Mouse (Mus musculus): Measurements from ENCODE around the gene Ttc3. TPM values are rescaled to one million over a fixed set of nuclear protein-coding genes. Genes with fewer than 3 reads are reported as not detected.

The Ttc3 gene
- polyA plus RNA-seq (2011; ENCODE audit: insufficient read depth, insufficient read length, low read depth, missing spikeins), result 149 and 152 TPM in 2 replicates

DNA sequence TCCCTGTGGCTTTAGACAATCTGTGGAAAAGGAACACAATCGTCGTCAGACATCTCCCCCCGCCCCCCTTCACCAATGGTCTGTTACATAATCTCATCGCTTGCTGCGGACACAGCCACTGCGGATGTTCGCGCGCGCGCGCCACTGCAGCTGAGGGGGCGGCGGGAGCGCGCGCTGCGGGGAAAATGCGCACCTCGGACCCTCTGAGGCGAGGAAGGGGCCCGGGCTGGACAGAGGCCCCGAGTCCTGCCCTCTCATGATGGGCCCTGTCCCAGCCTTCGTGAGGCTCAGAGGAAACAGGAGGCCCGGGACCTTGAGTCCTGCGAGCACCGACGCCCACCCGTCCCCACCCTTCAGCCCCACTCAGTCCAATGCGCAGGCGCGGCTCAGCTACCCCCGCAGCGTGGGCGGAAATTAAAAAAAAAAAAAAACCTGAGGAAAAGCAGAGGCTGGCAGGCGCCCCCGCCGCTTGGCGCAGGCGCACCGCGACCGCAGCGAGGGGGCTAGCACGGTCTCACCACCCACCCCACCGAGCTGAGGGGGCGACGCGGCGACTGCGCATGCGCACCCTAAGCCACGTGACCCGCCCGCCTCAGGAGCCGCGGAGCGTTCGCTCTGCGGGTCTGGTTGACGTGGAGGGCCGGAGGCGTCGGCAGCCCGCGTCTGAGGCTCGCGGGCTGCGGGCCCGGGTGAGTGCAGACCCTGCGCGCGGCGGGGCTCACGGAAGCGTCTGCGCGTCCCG lies at the start of gene Ttc3:
TSS of gene Ttc3 (plus strand) at position 446 of the 742 bp plus-strand sequence.
- Histone ChIP-seq H3K9ac (ENCODE audit: low read depth, poor library complexity, severe bottlenecking) (peak within 1 kb of the TSS; percentile 88), H3K9me3 (replicated peaks; ENCODE audit: control insufficient read depth, insufficient read depth, low read length, poor library complexity, severe bottlenecking) (no peaks in the 10 kb centered on the region), H3K4me1 (ENCODE audit: control insufficient read depth, insufficient read depth, low read length) (no peaks in the 10 kb centered on the region), H3K27ac (ENCODE audit: insufficient read depth, low read length) (no peak within 1 kb of the TSS), H3K36me3 (ENCODE audit: control insufficient read depth, insufficient read depth, low read length, poor library complexity, severe bottlenecking) (no peaks in the 10 kb centered on the region), H3K4me3 (ENCODE audit: low read depth, low read length) (peak within 1 kb of the TSS; percentile 87), H3K27me3 (ENCODE audit: control insufficient read depth, insufficient read depth, low read length, poor library complexity, severe bottlenecking) (no peaks in the 10 kb centered on the region)
- TF ChIP-seq POLR2A (IDR thresholded peaks at IDR 0.05; ENCODE audit: insufficient read depth, low read length) (peak; percentile 18), CTCF (IDR thresholded peaks at IDR 0.05; ENCODE audit: low read depth, low read length) (no peak)

DNA sequence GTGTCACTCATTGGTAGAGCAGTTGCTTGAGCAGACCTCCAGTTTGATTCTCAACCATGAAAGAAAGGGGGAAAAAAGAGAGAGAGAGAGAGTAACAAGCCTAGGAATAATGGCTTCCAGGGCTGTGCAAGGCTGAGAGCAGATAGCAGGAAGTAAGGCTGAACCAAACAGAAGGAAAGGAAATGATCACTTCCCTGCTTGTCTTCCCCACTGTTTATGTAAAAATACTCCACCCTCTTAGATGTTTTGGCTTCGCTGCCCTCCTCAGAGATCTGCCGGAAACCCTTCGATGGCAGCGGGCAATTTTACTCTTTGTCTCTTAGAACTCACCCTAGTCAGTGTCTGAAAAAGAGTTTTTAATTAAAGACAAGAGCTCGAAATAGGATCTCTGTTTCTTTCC lies 46.7 kb upstream of the Ttc3 start:
- no peaks in the 10 kb centered on the region for H3K9me3 ChIP-seq (replicated peaks; ENCODE audit: control insufficient read depth, insufficient read depth, low read length, poor library complexity, severe bottlenecking)
- H3K36me3 ChIP-seq (ENCODE audit: control insufficient read depth, insufficient read depth, low read length, poor library complexity, severe bottlenecking), result no peaks in the 10 kb centered on the region
- no peak overlapping the region for H3K4me3 ChIP-seq (ENCODE audit: low read depth, low read length)
- no peak overlapping the region for H3K9ac ChIP-seq (ENCODE audit: low read depth, poor library complexity, severe bottlenecking)
- H3K27ac ChIP-seq (ENCODE audit: insufficient read depth, low read length), result no peak overlapping the region
- peaks cover 6% of the 10 kb centered on the region; the same call in 1 of the 2 replicates for H3K27me3 ChIP-seq (ENCODE audit: control insufficient read depth, insufficient read depth, low read length, poor library complexity, severe bottlenecking)
- peaks cover 1% of the 10 kb centered on the region for H3K4me1 ChIP-seq (ENCODE audit: control insufficient read depth, insufficient read depth, low read length)
- no peak for TF ChIP-seq EP300 (IDR thresholded peaks at IDR 0.05; ENCODE audit: insufficient read depth, low read depth, low read length)
- TF ChIP-seq POLR2A (IDR thresholded peaks at IDR 0.05; ENCODE audit: insufficient read depth, low read length), result no peak
- no peak for TF ChIP-seq CTCF (IDR thresholded peaks at IDR 0.05; ENCODE audit: low read depth, low read length)

DNA sequence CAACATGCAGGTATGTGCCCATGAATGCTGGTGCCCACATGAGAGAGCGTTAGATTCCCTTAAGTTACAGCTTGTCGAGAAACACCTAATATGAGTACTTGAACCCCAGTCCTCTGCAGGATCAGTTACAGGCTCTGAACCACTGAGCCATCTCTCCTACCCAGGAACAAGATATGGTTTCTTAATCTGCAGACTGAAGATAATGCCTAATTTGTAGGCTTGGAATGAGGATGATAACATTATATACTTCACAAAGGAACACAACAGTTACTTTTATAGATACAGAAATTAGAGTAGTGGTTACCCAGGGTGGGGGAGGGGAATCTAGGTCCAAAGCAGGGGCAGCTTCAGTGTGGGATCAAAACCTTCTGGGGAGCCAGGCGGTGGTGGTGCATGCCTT lies 44.4 kb upstream of the Ttc3 start:
- Histone ChIP-seq H3K4me3 (ENCODE audit: low read depth, low read length) (no peak overlapping the region), H3K27me3 (ENCODE audit: control insufficient read depth, insufficient read depth, low read length, poor library complexity, severe bottlenecking) (peaks cover 5% of the 10 kb centered on the region; the same call in 1 of the 2 replicates), H3K9me3 (replicated peaks; ENCODE audit: control insufficient read depth, insufficient read depth, low read length, poor library complexity, severe bottlenecking) (no peaks in the 10 kb centered on the region), H3K4me1 (ENCODE audit: control insufficient read depth, insufficient read depth, low read length) (peaks cover 1% of the 10 kb centered on the region), H3K9ac (ENCODE audit: low read depth, poor library complexity, severe bottlenecking) (no peak overlapping the region), H3K36me3 (ENCODE audit: control insufficient read depth, insufficient read depth, low read length, poor library complexity, severe bottlenecking) (no peaks in the 10 kb centered on the region), H3K27ac (ENCODE audit: insufficient read depth, low read length) (no peak overlapping the region)
- no peak for TF ChIP-seq CTCF (IDR thresholded peaks at IDR 0.05; ENCODE audit: low read depth, low read length)
- no peak for TF ChIP-seq EP300 (IDR thresholded peaks at IDR 0.05; ENCODE audit: insufficient read depth, low read depth, low read length)
- TF ChIP-seq POLR2A (IDR thresholded peaks at IDR 0.05; ENCODE audit: insufficient read depth, low read length), result no peak

DNA sequence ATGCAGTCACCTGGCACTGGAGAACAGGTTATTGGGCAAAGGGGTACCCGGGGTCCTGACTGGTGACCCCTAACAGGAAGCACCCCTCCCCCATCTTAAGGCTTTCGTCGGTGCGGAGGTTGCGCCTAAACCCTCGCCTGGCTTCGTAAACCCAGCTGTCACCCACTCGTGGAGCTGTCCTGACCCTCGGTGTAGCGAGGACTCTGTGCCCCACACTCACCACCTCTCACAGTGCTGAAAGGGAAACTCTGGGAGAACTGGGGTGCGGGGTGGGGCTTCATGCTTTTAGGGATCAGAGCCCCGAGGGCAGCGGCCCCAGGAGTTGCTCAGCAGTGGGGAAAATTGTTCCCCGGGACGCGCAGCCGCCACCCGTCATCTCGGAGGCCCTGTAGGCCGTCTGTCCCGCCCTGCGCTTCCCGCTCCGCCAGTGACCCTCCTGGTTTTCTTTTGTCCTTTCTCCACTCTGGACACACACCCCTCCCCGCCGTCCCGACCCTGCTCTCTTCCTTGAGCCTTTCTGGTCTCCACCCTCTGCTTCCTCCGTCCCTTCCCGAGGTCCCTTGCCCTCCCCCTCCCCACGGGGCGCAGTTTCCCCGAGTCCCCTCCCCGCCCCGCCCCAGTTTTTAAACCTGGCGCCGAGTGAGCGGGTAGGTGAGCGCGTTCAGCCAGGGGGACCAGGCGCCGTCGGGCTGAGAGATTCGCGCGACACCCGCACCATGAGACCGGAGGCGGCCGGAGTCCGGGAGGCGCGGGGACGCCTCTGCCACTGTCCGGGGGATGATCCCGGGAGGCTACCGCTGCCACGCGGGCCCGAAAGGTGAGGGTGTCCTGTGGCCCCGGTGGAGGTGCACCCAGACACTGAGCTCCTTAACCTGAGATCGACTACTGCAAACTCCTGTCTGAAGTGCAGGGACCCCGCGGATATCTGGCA lies 42.4 kb upstream of the Ttc3 start, which contains the start of gene Ripply3:
TSS of gene Ripply3 (plus strand) at position 640 of the 931 bp plus-strand sequence.
- Histone ChIP-seq H3K36me3 (ENCODE audit: control insufficient read depth, insufficient read depth, low read length, poor library complexity, severe bottlenecking) (no peaks in the 10 kb centered on the region), H3K4me1 (ENCODE audit: control insufficient read depth, insufficient read depth, low read length) (peaks cover 1% of the 10 kb centered on the region), H3K4me3 (ENCODE audit: low read depth, low read length) (peak within 1 kb of the TSS; percentile 32), H3K9me3 (replicated peaks; ENCODE audit: control insufficient read depth, insufficient read depth, low read length, poor library complexity, severe bottlenecking) (no peaks in the 10 kb centered on the region), H3K9ac (ENCODE audit: low read depth, poor library complexity, severe bottlenecking) (peak within 1 kb of the TSS; percentile 70), H3K27me3 (ENCODE audit: control insufficient read depth, insufficient read depth, low read length, poor library complexity, severe bottlenecking) (peaks cover 5% of the 10 kb centered on the region; the same call in 1 of the 2 replicates), H3K27ac (ENCODE audit: insufficient read depth, low read length) (no peak within 1 kb of the TSS)
- TF ChIP-seq EP300 (IDR thresholded peaks at IDR 0.05; ENCODE audit: insufficient read depth, low read depth, low read length), result no peak
- no peak for TF ChIP-seq CTCF (IDR thresholded peaks at IDR 0.05; ENCODE audit: low read depth, low read length)
- no peak for TF ChIP-seq POLR2A (IDR thresholded peaks at IDR 0.05; ENCODE audit: insufficient read depth, low read length)

DNA sequence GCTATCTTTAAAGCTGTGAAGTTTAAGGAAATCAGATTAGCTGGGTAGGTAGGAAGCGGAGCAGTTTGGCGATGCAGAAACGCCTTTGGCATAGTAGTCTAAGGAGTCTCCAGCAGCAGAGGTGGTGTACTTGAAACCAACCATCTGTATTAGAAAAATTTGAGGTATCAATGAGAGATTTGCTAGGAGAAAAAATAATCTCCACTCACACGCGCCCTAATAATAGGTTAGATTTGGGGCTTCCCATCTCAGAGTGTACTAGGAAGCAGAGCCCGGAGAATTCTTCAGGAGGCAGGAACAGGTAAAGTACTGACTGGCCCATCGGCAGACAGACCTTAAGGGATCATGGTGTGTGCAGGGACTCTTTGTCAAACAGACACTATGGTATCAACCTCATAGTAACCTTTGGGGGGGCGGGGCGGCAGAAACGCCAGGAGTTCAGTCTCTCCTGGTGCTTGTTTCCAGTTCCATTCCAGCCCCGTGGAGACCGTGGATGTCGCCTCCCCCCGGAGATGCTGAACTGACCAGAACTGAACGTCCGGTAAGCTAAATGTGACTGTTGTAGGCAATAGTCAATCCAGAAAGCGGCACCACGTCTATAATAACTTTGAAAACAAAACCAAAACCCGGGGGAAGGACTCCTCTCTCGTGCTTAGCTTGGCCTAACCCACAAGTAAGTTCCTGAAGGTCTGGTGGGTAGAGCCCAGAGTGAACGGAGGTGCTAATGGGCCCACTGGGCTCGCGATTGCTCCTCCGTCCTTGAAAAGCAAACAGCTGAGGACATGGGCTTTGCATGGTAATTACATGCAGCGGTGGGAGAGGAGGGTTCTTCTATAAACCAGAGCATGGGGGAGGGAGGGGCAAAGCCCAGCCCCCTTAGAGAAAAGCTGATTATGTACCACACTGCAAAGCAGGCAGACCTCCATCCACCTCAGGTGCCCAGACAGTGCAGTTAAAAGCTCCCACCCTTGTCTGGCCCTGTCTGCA lies 41.2 kb upstream of the Ttc3 start:
- Histone ChIP-seq H3K27me3 (ENCODE audit: control insufficient read depth, insufficient read depth, low read length, poor library complexity, severe bottlenecking) (peaks cover 5% of the 10 kb centered on the region; the same call in 1 of the 2 replicates), H3K9me3 (replicated peaks; ENCODE audit: control insufficient read depth, insufficient read depth, low read length, poor library complexity, severe bottlenecking) (no peaks in the 10 kb centered on the region), H3K9ac (ENCODE audit: low read depth, poor library complexity, severe bottlenecking) (peak overlapping the region; percentile 70; the same call in 1 of the 2 replicates), H3K4me1 (ENCODE audit: control insufficient read depth, insufficient read depth, low read length) (no peaks in the 10 kb centered on the region), H3K27ac (ENCODE audit: insufficient read depth, low read length) (no peak overlapping the region), H3K4me3 (ENCODE audit: low read depth, low read length) (peak overlapping the region; percentile 32; the same call in 1 of the 2 replicates), H3K36me3 (ENCODE audit: control insufficient read depth, insufficient read depth, low read length, poor library complexity, severe bottlenecking) (no peaks in the 10 kb centered on the region)
- no peak for TF ChIP-seq CTCF (IDR thresholded peaks at IDR 0.05; ENCODE audit: low read depth, low read length)
- no peak for TF ChIP-seq POLR2A (IDR thresholded peaks at IDR 0.05; ENCODE audit: insufficient read depth, low read length)
- no peak for TF ChIP-seq EP300 (IDR thresholded peaks at IDR 0.05; ENCODE audit: insufficient read depth, low read depth, low read length)
